Mouse (Mus musculus): ENCODE data around the gene Pcdh8. TPM values are rescaled to one million over a fixed set of nuclear protein-coding genes. Genes with fewer than 3 reads are reported as not detected.

Pcdh8 gene
- polyA plus RNA-seq, 1 experiment from 2014 or later, result 0.21 TPM

GRCm38 (mm10) chr14:79780332-79780731, 9.2 kb upstream of the Pcdh8 start:
- Histone ChIP-seq H3K9me3 (ENCODE audit: control insufficient read depth, low read length) (no peaks in the 10 kb centered on the region), H3K4me1 (replicated peaks; ENCODE audit: control insufficient read depth, insufficient read depth, low read length) (no peaks in the 10 kb centered on the region), H3K27ac (ENCODE audit: low read depth, low read length) (no peak overlapping the region), H3K4me2 (no peak overlapping the region), H3K36me3 (ENCODE audit: control insufficient read depth, insufficient read depth, low read length) (no peaks in the 10 kb centered on the region), H3K27me3 (replicated peaks; ENCODE audit: control insufficient read depth, insufficient read depth, low read length) (no peaks in the 10 kb centered on the region; the same call in 1 of the 2 replicates), H3K9ac (ENCODE audit: low read depth, low read length) (no peak overlapping the region), H3K4me3 (ENCODE audit: low read depth, low read length) (no peak overlapping the region)
- no peak for DNase-seq (ENCODE audit: low spot score)
- ATAC-seq (replicated peaks; ENCODE audit: low FRiP score), result no peak
- WGBS, result 45% methylated on average over 6 of the region's 6 CpGs

DNA sequence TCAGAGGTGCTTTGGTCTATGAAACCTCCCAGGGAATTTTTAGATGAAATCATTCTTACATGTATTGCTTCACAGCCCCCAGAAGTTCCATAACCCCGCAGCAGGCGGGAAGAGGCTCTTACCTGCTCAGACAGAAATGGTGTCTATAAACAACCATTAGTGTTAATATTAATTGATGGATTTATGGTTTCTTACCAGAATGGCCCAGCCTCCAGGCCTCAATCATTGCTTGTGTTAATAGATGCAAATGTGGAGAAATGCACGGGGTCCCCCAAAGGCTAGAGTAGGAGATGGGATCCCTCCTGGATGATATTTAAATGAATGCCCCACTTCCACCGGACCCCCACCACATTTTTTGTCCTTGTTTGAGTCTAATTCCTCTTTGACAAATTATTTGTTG, 8.7 kb upstream of the Pcdh8 start:
- ATAC-seq (replicated peaks; ENCODE audit: low FRiP score), result no peak
- peaks cover 2% of the 10 kb centered on the region; the same call in 1 of the 2 replicates for H3K27me3 ChIP-seq (replicated peaks; ENCODE audit: control insufficient read depth, insufficient read depth, low read length)

DNA sequence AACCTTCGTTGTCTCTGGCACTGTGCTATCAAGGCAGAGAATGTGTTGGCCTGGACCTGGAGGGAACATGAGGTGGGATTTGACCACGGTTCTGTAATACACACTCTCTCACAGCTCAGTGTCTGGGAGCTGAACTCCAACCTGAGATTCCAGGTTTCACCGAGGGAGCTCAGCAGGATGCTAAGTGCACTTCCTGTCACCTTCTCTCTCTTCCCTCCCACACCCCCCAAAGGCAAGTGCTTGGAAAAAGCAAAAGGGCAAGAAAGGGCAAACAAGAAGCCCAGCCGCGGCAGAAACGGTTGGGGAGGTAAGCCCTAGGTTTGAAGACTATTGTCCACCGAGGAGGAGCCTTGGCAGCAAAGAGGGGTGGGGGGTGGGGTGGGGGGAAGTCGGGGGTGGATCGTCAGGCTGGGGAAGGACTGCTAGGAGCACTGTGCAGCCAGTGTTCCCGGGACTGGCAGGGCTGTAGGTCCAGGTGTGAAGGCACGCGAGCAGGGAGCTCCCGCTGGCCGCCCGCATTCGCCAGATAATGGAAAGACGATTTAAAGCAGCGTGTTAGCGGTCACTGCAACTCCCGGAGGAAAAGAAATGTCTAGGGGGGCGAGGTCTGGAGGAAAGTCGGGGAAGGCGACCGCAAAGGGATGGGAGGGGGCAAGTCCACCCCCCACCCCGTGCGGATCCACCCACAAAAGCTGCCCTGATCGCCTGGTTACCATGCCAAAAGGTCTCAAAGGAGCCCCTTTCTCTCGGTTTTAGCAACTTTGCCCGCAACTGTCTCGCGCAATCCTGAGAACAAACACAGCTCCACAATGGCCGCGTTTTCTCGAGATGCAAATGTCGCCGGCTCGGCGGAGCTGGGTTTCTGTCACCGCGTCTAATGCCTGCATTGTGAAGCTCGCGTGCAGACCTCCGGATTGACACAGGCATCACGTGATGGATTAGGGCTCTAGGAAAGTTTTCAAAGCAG, 2.6 kb upstream of the Pcdh8 start:
- Histone ChIP-seq H3K27ac (ENCODE audit: low read depth, low read length) (no peak overlapping the region), H3K27me3 (replicated peaks; ENCODE audit: control insufficient read depth, insufficient read depth, low read length) (peaks cover 64% of the 10 kb centered on the region), H3K4me3 (ENCODE audit: low read depth, low read length) (peak overlapping the region; percentile 29), H3K4me1 (replicated peaks; ENCODE audit: control insufficient read depth, insufficient read depth, low read length) (0 out of 2 replicates have a peak, but pooled peaks cover 2% of the 10 kb centered on the region), H3K36me3 (ENCODE audit: control insufficient read depth, insufficient read depth, low read length) (no peaks in the 10 kb centered on the region), H3K4me2 (peak overlapping the region; percentile 51), H3K9me3 (ENCODE audit: control insufficient read depth, low read length) (no peaks in the 10 kb centered on the region), H3K9ac (ENCODE audit: low read depth, low read length) (no peak overlapping the region)
- 1% methylated on average over 44 of the region's 44 CpGs for WGBS
- DNase-seq (ENCODE audit: low spot score) (no peak), ATAC-seq (replicated peaks; ENCODE audit: low FRiP score) (no peak)

More for the DNA sequence above, 8.7 kb upstream of the Pcdh8 start:
- Histone ChIP-seq H3K27ac (ENCODE audit: low read depth, low read length) (no peak overlapping the region), H3K9me3 (ENCODE audit: control insufficient read depth, low read length) (no peaks in the 10 kb centered on the region), H3K4me1 (replicated peaks; ENCODE audit: control insufficient read depth, insufficient read depth, low read length) (no peaks in the 10 kb centered on the region), H3K4me2 (no peak overlapping the region), H3K36me3 (ENCODE audit: control insufficient read depth, insufficient read depth, low read length) (no peaks in the 10 kb centered on the region), H3K9ac (ENCODE audit: low read depth, low read length) (no peak overlapping the region), H3K4me3 (ENCODE audit: low read depth, low read length) (no peak overlapping the region)
- WGBS, result 51% methylated on average over 4 of the region's 4 CpGs
- no peak for DNase-seq (ENCODE audit: low spot score)

- no peak overlapping the region for H3K27ac ChIP-seq (ENCODE audit: low read depth, low read length)
- H3K4me2 ChIP-seq, result peak overlapping the region; percentile 57
- no peaks in the 10 kb centered on the region for H3K9me3 ChIP-seq (ENCODE audit: control insufficient read depth, low read length)
- no peaks in the 10 kb centered on the region for H3K36me3 ChIP-seq (ENCODE audit: control insufficient read depth, insufficient read depth, low read length)
- no peak overlapping the region for H3K9ac ChIP-seq (ENCODE audit: low read depth, low read length)
- 4% methylated on average over 20 of the region's 20 CpGs for WGBS
- DNase-seq (ENCODE audit: low spot score) (no peak), ATAC-seq (replicated peaks; ENCODE audit: low FRiP score) (no peak)
- H3K4me3 ChIP-seq (ENCODE audit: low read depth, low read length), result no peak overlapping the region; the same call in 1 of the 2 replicates
- H3K27me3 ChIP-seq (replicated peaks; ENCODE audit: control insufficient read depth, insufficient read depth, low read length), result peaks cover 81% of the 10 kb centered on the region
- H3K4me1 ChIP-seq (replicated peaks; ENCODE audit: control insufficient read depth, insufficient read depth, low read length), result 0 out of 2 replicates have a peak, but pooled peaks cover 2% of the 10 kb centered on the region
These were observed 845 bp upstream of the Pcdh8 start for GRCm38 (mm10) chr14:79771802-79772511.

DNA sequence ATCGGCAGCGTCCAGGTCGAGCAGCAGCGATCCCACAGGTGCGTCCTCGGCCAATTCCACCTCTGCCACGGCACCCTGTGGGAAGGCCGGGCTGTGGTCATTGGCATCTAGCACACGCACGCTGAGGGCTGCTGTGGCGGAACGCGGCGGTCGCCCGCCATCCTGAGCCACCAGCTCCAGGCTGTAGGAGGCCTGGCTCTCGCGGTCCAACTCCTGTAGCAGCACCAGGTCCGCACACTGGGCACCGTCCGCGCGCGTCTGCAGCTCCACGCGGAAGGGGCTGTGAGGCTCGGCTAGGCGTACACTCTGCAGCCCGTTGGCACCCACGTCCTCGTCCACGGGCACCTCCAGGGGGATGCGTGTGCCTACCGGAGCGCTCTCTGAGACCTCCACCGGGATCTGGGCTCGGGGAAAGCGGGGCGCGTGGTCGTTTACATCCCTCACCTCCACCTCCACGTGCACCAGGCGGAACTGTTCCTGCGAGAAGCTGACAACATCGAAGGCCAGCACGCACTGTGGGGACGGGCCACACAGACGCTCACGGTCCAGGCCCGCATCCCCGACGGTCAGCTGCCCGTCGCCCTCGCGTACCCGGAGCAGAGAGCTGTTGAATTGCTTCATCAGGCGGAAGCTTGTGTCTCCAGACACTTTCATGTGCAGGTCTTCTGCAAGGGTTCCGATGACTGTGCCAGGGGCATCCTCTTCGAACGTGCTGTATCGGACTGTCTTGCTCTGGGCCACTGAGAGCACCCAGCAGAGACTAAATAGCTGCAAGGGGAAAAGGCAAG, 612 bp downstream of the Pcdh8 start:
- Histone ChIP-seq H3K9me3 (ENCODE audit: control insufficient read depth, low read length) (no peaks in the 10 kb centered on the region), H3K27ac (ENCODE audit: low read depth, low read length) (no peak overlapping the region), H3K4me3 (ENCODE audit: low read depth, low read length) (peak overlapping the region; percentile 26), H3K4me2 (peak overlapping the region; percentile 57), H3K4me1 (replicated peaks; ENCODE audit: control insufficient read depth, insufficient read depth, low read length) (0 out of 2 replicates have a peak, but pooled peaks cover 2% of the 10 kb centered on the region), H3K27me3 (replicated peaks; ENCODE audit: control insufficient read depth, insufficient read depth, low read length) (peaks cover 84% of the 10 kb centered on the region), H3K9ac (ENCODE audit: low read depth, low read length) (no peak overlapping the region), H3K36me3 (ENCODE audit: control insufficient read depth, insufficient read depth, low read length) (no peaks in the 10 kb centered on the region)
- no peak for DNase-seq (ENCODE audit: low spot score)
- ATAC-seq (replicated peaks; ENCODE audit: low FRiP score), result peak; percentile 18; the same call in 1 of the 2 replicates
- 6% methylated on average over 62 of the region's 62 CpGs for WGBS

- Histone ChIP-seq H3K27me3 (replicated peaks; ENCODE audit: control insufficient read depth, insufficient read depth, low read length) (peaks cover 79% of the 10 kb centered on the region), H3K4me1 (replicated peaks; ENCODE audit: control insufficient read depth, insufficient read depth, low read length) (0 out of 2 replicates have a peak, but pooled peaks cover 2% of the 10 kb centered on the region), H3K9me3 (ENCODE audit: control insufficient read depth, low read length) (no peaks in the 10 kb centered on the region), H3K9ac (ENCODE audit: low read depth, low read length) (no peak overlapping the region), H3K4me2 (peak overlapping the region; percentile 57), H3K27ac (ENCODE audit: low read depth, low read length) (no peak overlapping the region), H3K36me3 (ENCODE audit: control insufficient read depth, insufficient read depth, low read length) (no peaks in the 10 kb centered on the region), H3K4me3 (ENCODE audit: low read depth, low read length) (peak overlapping the region; percentile 26)
- 1% methylated on average over 46 of the region's 46 CpGs for WGBS
- ATAC-seq (replicated peaks; ENCODE audit: low FRiP score) (peak; percentile 57), DNase-seq (ENCODE audit: low spot score) (peak; percentile 76)
These were observed 1.5 kb downstream of the Pcdh8 start for GRCm38 (mm10) chr14:79769618-79770017.

GRCm38 (mm10) chr14:79768996-79769395, 2.1 kb downstream of the Pcdh8 start:
- no peak overlapping the region for H3K4me2 ChIP-seq
- H3K27ac ChIP-seq (ENCODE audit: low read depth, low read length), result no peak overlapping the region
- H3K36me3 ChIP-seq (ENCODE audit: control insufficient read depth, insufficient read depth, low read length), result no peaks in the 10 kb centered on the region
- H3K27me3 ChIP-seq (replicated peaks; ENCODE audit: control insufficient read depth, insufficient read depth, low read length), result peaks cover 73% of the 10 kb centered on the region
- ATAC-seq (replicated peaks; ENCODE audit: low FRiP score) (no peak), DNase-seq (ENCODE audit: low spot score) (no peak)
- WGBS, result 10% methylated on average over 30 of the region's 30 CpGs
- H3K4me1 ChIP-seq (replicated peaks; ENCODE audit: control insufficient read depth, insufficient read depth, low read length), result 0 out of 2 replicates have a peak, but pooled peaks cover 2% of the 10 kb centered on the region
- no peak overlapping the region for H3K9ac ChIP-seq (ENCODE audit: low read depth, low read length)
- no peaks in the 10 kb centered on the region for H3K9me3 ChIP-seq (ENCODE audit: control insufficient read depth, low read length)
- no peak overlapping the region for H3K4me3 ChIP-seq (ENCODE audit: low read depth, low read length)
